Mouse (Mus musculus) limb, embryonic 10.5 days (tissue): Measurements from ENCODE around the gene Naa15. TPM values are rescaled to one million over a fixed set of nuclear protein-coding genes. Genes with fewer than 3 reads are reported as not detected.
"Not testable (repeated sequence)": the region's sequence is repeated elsewhere in the genome, so short reads cannot be mapped to it uniquely, and the experiment has no call there.

Experiments used
- DNase-seq: peaks from one replicate; pipeline ENCODE4 v3.0.0-alpha.2; 2017; ENCODE audit warnings: low spot score
- H3K27ac ChIP-seq: fragments of 300-500 bp; sonication (generic); 2 replicates; pipeline ENCODE4 v1.5.1; 2016; ENCODE audit warnings: mild to moderate bottlenecking
- H3K27me3 ChIP-seq: fragments of 300-500 bp; sonication (generic); 2 replicates; pipeline ENCODE4 v1.6.1; 2016; ENCODE audit warnings: low read depth, mild to moderate bottlenecking; ENCODE audit not compliant: poor library complexity, severe bottlenecking
- H3K36me3 ChIP-seq: fragments of 300-500 bp; sonication (generic); 2 replicates; pipeline ENCODE4 v1.6.1; 2016; ENCODE audit warnings: mild to moderate bottlenecking, moderate library complexity
- H3K4me1 ChIP-seq: fragments of 300-500 bp; sonication (generic); 2 replicates; pipeline ENCODE4 v1.6.1; 2016
- H3K4me3 ChIP-seq: fragments of 300-500 bp; sonication (generic); 2 replicates; pipeline ENCODE4 v1.5.1; 2016; ENCODE audit warnings: mild to moderate bottlenecking, moderate library complexity
- H3K9me3 ChIP-seq: fragments of 300-500 bp; sonication (generic); replicated peaks from 2 replicates; pipeline ENCODE4 v1.6.1; 2016; ENCODE audit warnings: mild to moderate bottlenecking
- WGBS: fragments of 180-500 bp; shearing (Covaris S2); methylation state at CpG from one replicate; pipeline ENCODE4 v1.1.7; 2016; 5-methylcytosine and 5-hydroxymethylcytosine counted together
- polyA plus RNA-seq: library from polyadenylated mRNA; unstranded; fragments of >200 nt; fragmentation: Nextera tagmentation; extraction: Ambion mirVana; gene quantifications from 2 replicates; pipeline ENCODE4 v1.2.1, GENCODE M21; 2016

Gene Naa15
- polyA plus RNA-seq, 1 experiment from 2014 or later: 64.0 TPM

- H3K4me3 ChIP-seq: peak overlapping the region; percentile 100
- H3K9me3 ChIP-seq: no peaks in the 10 kb centered on the region
- WGBS: 49% methylated on average over 2 of the region's 2 CpGs
These were observed 2.5 kb downstream of the Naa15 start for GRCm38 (mm10) chr3:51417485-51417884.

GRCm38 (mm10) chr3:51417966-51418365, 3.0 kb downstream of the Naa15 start:
- Histone ChIP-seq H3K9me3 (no peaks in the 10 kb centered on the region), H3K36me3 (peaks cover 17% of the 10 kb centered on the region), H3K27me3 (no peaks in the 10 kb centered on the region), H3K27ac (no peak overlapping the region), H3K4me1 (peaks cover 15% of the 10 kb centered on the region), H3K4me3 (peak overlapping the region; percentile 100)
- DNase-seq: no peak
- WGBS: 80% methylated on average over 2 of the region's 2 CpGs

More at GRCm38 (mm10) chr3:51417485-51417884, 2.5 kb downstream of the Naa15 start:
- DNase-seq: no peak
- no peak overlapping the region for H3K27ac ChIP-seq
- peaks cover 17% of the 10 kb centered on the region for H3K36me3 ChIP-seq
- H3K27me3 ChIP-seq: no peaks in the 10 kb centered on the region
- H3K4me1 ChIP-seq: peaks cover 15% of the 10 kb centered on the region

GRCm38 (mm10) chr3:51421921-51422320, 7.0 kb downstream of the Naa15 start:
- no peak for DNase-seq
- no peak overlapping the region for H3K27ac ChIP-seq
- H3K36me3 ChIP-seq: peaks cover 21% of the 10 kb centered on the region
- H3K9me3 ChIP-seq: no peaks in the 10 kb centered on the region
- H3K27me3 ChIP-seq: no peaks in the 10 kb centered on the region
- peaks cover 7% of the 10 kb centered on the region for H3K4me1 ChIP-seq
- no peak overlapping the region for H3K4me3 ChIP-seq
- 90% methylated on average over 3 of the region's 3 CpGs for WGBS

- DNase-seq: no peak
These were observed 10.4 kb downstream of the Naa15 start for GRCm38 (mm10) chr3:51425394-51425793.

GRCm38 (mm10) chr3:51434364-51434763, 19.4 kb downstream of the Naa15 start:
- H3K9me3 ChIP-seq, H3K27ac ChIP-seq, H3K4me1 ChIP-seq, H3K4me3 ChIP-seq, H3K27me3 ChIP-seq, DNase-seq: not testable (repeated sequence)
- WGBS: 88% methylated on average over 5 of the region's 5 CpGs
- H3K36me3 ChIP-seq: peaks cover 58% of the 10 kb centered on the region

More at GRCm38 (mm10) chr3:51425394-51425793, 10.4 kb downstream of the Naa15 start:
- H3K27ac ChIP-seq: no peak overlapping the region
- no peaks in the 10 kb centered on the region for H3K9me3 ChIP-seq
- H3K36me3 ChIP-seq: peaks cover 12% of the 10 kb centered on the region; the same call in 1 of the 2 replicates
- H3K4me1 ChIP-seq: no peaks in the 10 kb centered on the region
- no peaks in the 10 kb centered on the region for H3K27me3 ChIP-seq
- H3K4me3 ChIP-seq: no peak overlapping the region

GRCm38 (mm10) chr3:51434871-51435595, 20.1 kb downstream of the Naa15 start:
- no peaks in the 10 kb centered on the region for H3K27me3 ChIP-seq
- WGBS: 92% methylated on average over 3 of the region's 3 CpGs
- H3K4me1 ChIP-seq: no peaks in the 10 kb centered on the region
- H3K36me3 ChIP-seq: peaks cover 63% of the 10 kb centered on the region
- no peak overlapping the region for H3K4me3 ChIP-seq
- H3K27ac ChIP-seq: no peak overlapping the region
- no peaks in the 10 kb centered on the region for H3K9me3 ChIP-seq
- DNase-seq: no peak

- Histone ChIP-seq H3K4me1 (peaks cover 10% of the 10 kb centered on the region), H3K36me3 (peaks cover 97% of the 10 kb centered on the region), H3K4me3 (no peak overlapping the region), H3K27me3 (no peaks in the 10 kb centered on the region), H3K9me3 (no peaks in the 10 kb centered on the region), H3K27ac (no peak overlapping the region)
- WGBS: 88% methylated on average over 2 of the region's 2 CpGs
- DNase-seq: no peak
These were observed 53.6 kb downstream of the Naa15 start for GRCm38 (mm10) chr3:51468530-51468929.

- H3K27me3 ChIP-seq: no peaks in the 10 kb centered on the region
- peaks cover 47% of the 10 kb centered on the region for H3K36me3 ChIP-seq
- no peak overlapping the region for H3K4me3 ChIP-seq
- DNase-seq: no peak
- no peaks in the 10 kb centered on the region for H3K9me3 ChIP-seq
- H3K27ac ChIP-seq: no peak overlapping the region
- 82% methylated on average over 4 of the region's 4 CpGs for WGBS
- no peaks in the 10 kb centered on the region for H3K4me1 ChIP-seq
These were observed 60.8 kb downstream of the Naa15 start for GRCm38 (mm10) chr3:51475706-51476105.

GRCm38 (mm10) chr3:51479893-51480292, 64.9 kb downstream of the Naa15 start:
- no peak for DNase-seq
- Histone ChIP-seq H3K4me3 (no peak overlapping the region), H3K27ac (no peak overlapping the region), H3K27me3 (no peaks in the 10 kb centered on the region), H3K9me3 (no peaks in the 10 kb centered on the region), H3K36me3 (peaks cover 7% of the 10 kb centered on the region), H3K4me1 (peaks cover 19% of the 10 kb centered on the region)
- 51% methylated on average over 2 of the region's 2 CpGs for WGBS

GRCm38 (mm10) chr3:51481059-51481458, 66.1 kb downstream of the Naa15 start:
- Histone ChIP-seq H3K4me1 (peaks cover 27% of the 10 kb centered on the region), H3K9me3 (no peaks in the 10 kb centered on the region), H3K27me3 (no peaks in the 10 kb centered on the region), H3K27ac (no peak overlapping the region), H3K4me3 (no peak overlapping the region), H3K36me3 (peaks cover 2% of the 10 kb centered on the region; the same call in 1 of the 2 replicates)
- peak; percentile 64 for DNase-seq

- H3K27me3 ChIP-seq: no peaks in the 10 kb centered on the region
- peaks cover 5% of the 10 kb centered on the region for H3K36me3 ChIP-seq
These were observed 66.9 kb downstream of the Naa15 start for GRCm38 (mm10) chr3:51481881-51482280.

GRCm38 (mm10) chr3:51482781-51483180, 67.8 kb downstream of the Naa15 start:
- peak overlapping the region; percentile 86 for H3K4me3 ChIP-seq
- DNase-seq: no peak
- 80% methylated on average over 3 of the region's 3 CpGs for WGBS
- no peaks in the 10 kb centered on the region for H3K27me3 ChIP-seq
- H3K27ac ChIP-seq: peak overlapping the region; percentile 95; the same call in 1 of the 2 replicates
- H3K4me1 ChIP-seq: peaks cover 27% of the 10 kb centered on the region
- H3K9me3 ChIP-seq: no peaks in the 10 kb centered on the region
- H3K36me3 ChIP-seq: peaks cover 5% of the 10 kb centered on the region

More at GRCm38 (mm10) chr3:51481881-51482280, 66.9 kb downstream of the Naa15 start:
- DNase-seq: no peak
- Histone ChIP-seq H3K9me3 (no peaks in the 10 kb centered on the region), H3K27ac (no peak overlapping the region), H3K4me3 (no peak overlapping the region), H3K4me1 (peaks cover 27% of the 10 kb centered on the region)
- 69% methylated on average over 3 of the region's 3 CpGs for WGBS

- Histone ChIP-seq H3K4me1 (peaks cover 27% of the 10 kb centered on the region), H3K36me3 (peaks cover 8% of the 10 kb centered on the region), H3K9me3 (no peaks in the 10 kb centered on the region), H3K27me3 (no peaks in the 10 kb centered on the region), H3K27ac (peak within 1 kb of the TSS; percentile 95), H3K4me3 (peak within 1 kb of the TSS; percentile 86)
- under 1% methylated on average over 69 of the region's 70 CpGs for WGBS
- DNase-seq: peak; percentile 97
These were observed 68.9 kb downstream of the Naa15 start, which contains the start of gene Rab33b for GRCm38 (mm10) chr3:51483741-51484359. Rab33b (plus strand) TSS chr3:51483920.
